Mouse (Mus musculus): ENCODE results near the gene Dnlz. TPM values are rescaled to one million over a fixed set of nuclear protein-coding genes. Genes with fewer than 3 reads are reported as not detected.

The Dnlz gene
- polyA plus RNA-seq, 1 experiment from 2014 or later = 24.7 TPM

DNA sequence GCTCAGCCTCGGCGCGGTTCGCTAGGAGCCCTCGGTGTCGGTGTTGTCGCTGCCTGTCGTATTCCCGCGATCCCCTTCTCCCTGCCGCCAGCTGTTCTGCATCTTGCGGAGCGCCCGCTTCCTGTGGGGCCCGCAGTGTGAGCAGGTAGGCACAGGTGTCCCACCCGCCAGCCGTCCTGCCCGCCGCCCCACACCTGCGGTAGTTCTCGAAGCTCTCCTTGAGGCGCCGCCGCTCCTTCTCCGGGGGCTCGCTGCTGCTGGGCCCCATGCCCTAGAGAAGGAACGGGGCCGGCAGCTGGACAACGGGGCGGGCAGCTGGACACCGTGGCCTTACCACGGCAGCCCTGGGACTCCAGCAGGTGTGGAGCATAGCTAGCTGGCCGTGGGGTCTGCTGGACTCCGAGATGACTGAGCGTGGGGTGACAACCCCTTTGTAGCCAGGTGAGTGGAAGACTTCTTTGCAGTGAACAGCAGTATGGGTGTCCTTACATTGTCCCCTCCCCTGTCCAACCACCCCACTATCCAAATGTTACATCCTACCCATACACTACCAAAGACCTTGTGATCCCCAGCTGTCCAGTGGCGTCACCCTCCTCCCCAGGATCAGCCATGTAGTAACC lies 491 bp upstream of the Dnlz start:
- Histone ChIP-seq H3K27ac (ENCODE audit: low read length) (peak overlapping the region; percentile 68), H3K4me1 (replicated peaks; ENCODE audit: control insufficient read depth, insufficient read depth, low read length) (peaks cover 26% of the 10 kb centered on the region), H3K9ac (ENCODE audit: low read length) (peak overlapping the region; percentile 88), H3K27me3 (ENCODE audit: control insufficient read depth, insufficient read depth, low read depth, low read length) (no peaks in the 10 kb centered on the region), H3K4me2 (ENCODE audit: low read depth, low read length) (peak overlapping the region; percentile 98), H3K36me3 (ENCODE audit: control insufficient read depth, insufficient read depth, low read length) (peaks cover 5% of the 10 kb centered on the region; the same call in 1 of the 2 replicates), H3K4me3 (ENCODE audit: low read length) (peak overlapping the region; percentile 90), H3K9me3 (ENCODE audit: control insufficient read depth, low read length) (no peaks in the 10 kb centered on the region)
- peak; percentile 20 for ATAC-seq (ENCODE audit: low read depth)
- WGBS = 4% methylated on average over 36 of the region's 36 CpGs

DNA sequence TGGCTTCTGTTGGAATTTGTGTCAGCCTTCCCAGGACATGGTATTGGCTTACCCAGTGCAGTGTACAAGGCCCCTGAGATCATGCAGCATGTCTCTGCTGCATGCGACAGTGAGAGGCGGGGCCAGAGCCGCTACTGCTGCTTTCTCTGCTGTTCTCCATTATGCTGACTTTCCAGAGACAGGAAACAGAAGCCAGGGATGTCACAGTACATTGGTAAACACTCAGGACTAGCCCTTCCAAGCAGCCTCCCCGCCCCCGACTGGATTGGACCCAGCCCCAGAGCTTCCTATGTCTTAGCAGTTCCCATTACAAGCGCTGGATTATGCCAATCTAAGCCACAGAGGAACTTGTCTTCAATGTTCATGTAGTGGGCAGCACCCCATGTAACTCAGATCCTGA lies 3.7 kb downstream of the Dnlz start:
- ATAC-seq (ENCODE audit: low read depth) = peak; percentile 57

DNA sequence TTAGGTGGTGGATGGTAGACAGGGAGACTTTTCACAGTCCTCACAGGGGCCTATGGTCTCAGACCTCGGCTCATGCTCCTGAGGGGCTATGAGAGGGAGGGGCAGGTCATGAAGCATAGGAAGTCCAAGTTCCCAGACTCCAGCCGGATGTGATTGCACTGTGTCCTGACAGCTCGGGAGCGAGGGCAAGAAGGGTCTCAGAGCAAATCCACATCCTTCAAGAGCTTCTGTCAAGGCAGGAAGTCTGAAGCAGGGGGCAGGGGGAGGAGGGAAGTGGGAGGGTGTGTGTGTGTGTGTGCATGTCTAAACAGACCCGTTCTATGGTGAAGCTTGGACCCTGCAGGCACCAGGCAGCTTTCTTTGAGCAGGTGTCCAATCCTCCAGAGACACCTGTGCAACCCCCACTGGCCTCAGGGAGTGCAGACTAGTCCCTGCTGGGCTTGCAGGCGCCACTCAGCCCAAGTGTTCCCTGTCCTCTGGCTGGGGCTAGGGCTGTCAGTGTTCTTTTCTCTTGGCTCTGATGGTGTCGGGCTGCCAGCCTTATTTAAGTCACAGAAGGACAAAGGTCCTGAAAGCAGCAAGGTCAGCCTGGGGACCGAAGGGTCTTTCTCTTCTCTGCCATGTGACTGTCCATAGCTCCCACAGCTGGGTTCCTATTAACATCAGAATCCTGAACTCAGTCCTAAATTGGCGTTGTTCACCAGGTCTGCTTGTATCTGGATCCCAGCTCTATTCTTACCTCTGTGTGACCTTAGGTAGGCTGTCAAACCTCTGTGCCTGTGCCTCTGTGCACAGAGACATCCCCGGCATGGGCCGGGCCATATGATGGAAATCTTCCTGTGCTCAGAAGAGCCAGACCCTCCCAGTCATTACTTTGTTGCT lies 9.1 kb downstream of the Dnlz start:
- H3K4me3 ChIP-seq (ENCODE audit: low read length) = no peak overlapping the region
- H3K4me2 ChIP-seq (ENCODE audit: low read depth, low read length) = peak overlapping the region; percentile 20; the same call in 1 of the 2 replicates
- WGBS = 44% methylated on average over 11 of the region's 11 CpGs
- peak; percentile 44 for ATAC-seq (ENCODE audit: low read depth)
- H3K27ac ChIP-seq (ENCODE audit: low read length) = peak overlapping the region; percentile 74
- H3K36me3 ChIP-seq (ENCODE audit: control insufficient read depth, insufficient read depth, low read length) = peaks cover 23% of the 10 kb centered on the region
- no peaks in the 10 kb centered on the region for H3K27me3 ChIP-seq (ENCODE audit: control insufficient read depth, insufficient read depth, low read depth, low read length)
- peak overlapping the region; percentile 32; the same call in 1 of the 2 replicates for H3K9ac ChIP-seq (ENCODE audit: low read length)
- no peaks in the 10 kb centered on the region for H3K9me3 ChIP-seq (ENCODE audit: control insufficient read depth, low read length)
- peaks cover 27% of the 10 kb centered on the region for H3K4me1 ChIP-seq (replicated peaks; ENCODE audit: control insufficient read depth, insufficient read depth, low read length)

More for the DNA sequence above, 3.7 kb downstream of the Dnlz start:
- peak overlapping the region; percentile 27; the same call in 1 of the 2 replicates for H3K9ac ChIP-seq (ENCODE audit: low read length)
- no peaks in the 10 kb centered on the region for H3K27me3 ChIP-seq (ENCODE audit: control insufficient read depth, insufficient read depth, low read depth, low read length)
- H3K27ac ChIP-seq (ENCODE audit: low read length) = peak overlapping the region; percentile 72
- H3K4me3 ChIP-seq (ENCODE audit: low read length) = no peak overlapping the region
- WGBS = 35% methylated on average over 6 of the region's 6 CpGs
- no peaks in the 10 kb centered on the region for H3K9me3 ChIP-seq (ENCODE audit: control insufficient read depth, low read length)
- peaks cover 27% of the 10 kb centered on the region for H3K4me1 ChIP-seq (replicated peaks; ENCODE audit: control insufficient read depth, insufficient read depth, low read length)
- H3K36me3 ChIP-seq (ENCODE audit: control insufficient read depth, insufficient read depth, low read length) = peaks cover 21% of the 10 kb centered on the region
- no peak overlapping the region for H3K4me2 ChIP-seq (ENCODE audit: low read depth, low read length)

DNA sequence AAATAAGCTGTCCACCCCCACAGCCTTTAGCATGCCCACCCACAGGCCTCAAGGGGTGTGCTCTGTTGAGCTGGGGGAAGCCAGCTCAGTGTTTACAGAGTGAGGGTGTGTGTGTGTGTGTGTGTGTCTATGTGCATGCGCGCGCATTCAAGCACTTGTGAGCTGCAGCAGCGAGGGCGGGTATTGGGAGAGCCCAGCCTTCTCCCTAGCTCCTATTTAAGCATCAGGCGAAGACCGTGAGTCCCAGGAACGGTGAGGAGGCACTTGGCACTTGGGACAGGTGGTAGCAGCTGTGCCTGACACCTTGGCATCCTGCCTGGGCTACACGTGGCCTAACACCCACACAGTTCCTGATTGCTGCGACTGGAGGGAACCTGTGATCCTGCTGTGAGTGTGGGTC lies 9.9 kb downstream of the Dnlz start:
- H3K36me3 ChIP-seq (ENCODE audit: control insufficient read depth, insufficient read depth, low read length) = peaks cover 23% of the 10 kb centered on the region
- H3K9ac ChIP-seq (ENCODE audit: low read length) = no peak overlapping the region
- H3K4me2 ChIP-seq (ENCODE audit: low read depth, low read length) = no peak overlapping the region
- peak overlapping the region; percentile 74 for H3K27ac ChIP-seq (ENCODE audit: low read length)
- no peaks in the 10 kb centered on the region for H3K9me3 ChIP-seq (ENCODE audit: control insufficient read depth, low read length)
- ATAC-seq (ENCODE audit: low read depth) = peak; percentile 85
- WGBS = 24% methylated on average over 10 of the region's 10 CpGs
- H3K4me1 ChIP-seq (replicated peaks; ENCODE audit: control insufficient read depth, insufficient read depth, low read length) = peaks cover 27% of the 10 kb centered on the region
- no peak overlapping the region for H3K4me3 ChIP-seq (ENCODE audit: low read length)
- no peaks in the 10 kb centered on the region for H3K27me3 ChIP-seq (ENCODE audit: control insufficient read depth, insufficient read depth, low read depth, low read length)

DNA sequence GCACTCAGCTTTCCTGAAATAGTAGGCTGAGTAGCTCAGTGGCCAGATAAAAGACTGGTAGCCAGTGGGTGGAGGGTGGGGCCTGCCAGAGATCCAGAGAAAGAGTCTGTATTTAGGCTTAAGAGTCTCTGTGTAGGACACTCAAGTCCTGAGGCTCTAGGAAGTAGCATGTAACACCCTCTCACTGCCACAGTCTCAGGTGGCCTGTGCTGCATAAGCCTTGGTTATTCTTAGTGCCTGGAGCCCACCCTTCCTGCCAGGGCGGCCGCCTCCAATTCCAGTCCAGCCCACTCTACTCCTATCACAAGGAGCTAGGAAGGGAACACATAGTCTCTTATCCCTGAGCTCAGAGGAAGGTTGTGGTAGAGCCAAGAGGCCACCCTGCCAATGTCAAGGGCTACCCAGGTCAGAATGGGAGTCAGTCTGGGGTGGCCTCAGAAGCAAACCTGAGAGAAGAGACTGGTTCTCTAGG lies 10.4 kb downstream of the Dnlz start:
- Histone ChIP-seq H3K27me3 (ENCODE audit: control insufficient read depth, insufficient read depth, low read depth, low read length) (no peaks in the 10 kb centered on the region), H3K9ac (ENCODE audit: low read length) (peak overlapping the region; percentile 49), H3K4me3 (ENCODE audit: low read length) (no peak overlapping the region), H3K27ac (ENCODE audit: low read length) (peak overlapping the region; percentile 74), H3K36me3 (ENCODE audit: control insufficient read depth, insufficient read depth, low read length) (peaks cover 23% of the 10 kb centered on the region), H3K4me2 (ENCODE audit: low read depth, low read length) (no peak overlapping the region), H3K4me1 (replicated peaks; ENCODE audit: control insufficient read depth, insufficient read depth, low read length) (peaks cover 27% of the 10 kb centered on the region), H3K9me3 (ENCODE audit: control insufficient read depth, low read length) (no peaks in the 10 kb centered on the region)
- ATAC-seq (ENCODE audit: low read depth) = peak; percentile 57
- WGBS = 37% methylated on average over 2 of the region's 2 CpGs

DNA sequence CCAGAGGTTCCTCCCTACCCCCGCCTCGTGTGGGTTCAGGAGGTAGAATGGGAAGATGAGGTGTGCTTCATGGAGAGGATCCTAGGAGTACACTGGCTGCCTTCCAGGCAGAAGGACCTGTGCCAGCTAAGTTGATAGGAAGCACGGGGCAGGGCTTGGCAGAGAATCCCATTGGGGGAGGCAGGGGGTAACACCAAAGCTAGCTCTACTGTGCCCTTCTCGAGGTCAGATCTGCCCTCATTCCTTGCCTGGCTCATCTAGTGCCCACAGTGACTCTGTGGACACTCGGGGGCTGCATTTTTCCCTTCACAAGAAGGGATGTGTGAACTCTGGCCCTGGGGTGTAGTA lies 12.7 kb downstream of the Dnlz start:
- 76% methylated on average over 5 of the region's 5 CpGs for WGBS
- no peaks in the 10 kb centered on the region for H3K9me3 ChIP-seq (ENCODE audit: control insufficient read depth, low read length)
- H3K9ac ChIP-seq (ENCODE audit: low read length) = no peak overlapping the region
- no peak overlapping the region for H3K4me3 ChIP-seq (ENCODE audit: low read length)
- H3K4me1 ChIP-seq (replicated peaks; ENCODE audit: control insufficient read depth, insufficient read depth, low read length) = peaks cover 27% of the 10 kb centered on the region
- ATAC-seq (ENCODE audit: low read depth) = no peak
- H3K27ac ChIP-seq (ENCODE audit: low read length) = no peak overlapping the region
- peaks cover 10% of the 10 kb centered on the region; the same call in 1 of the 2 replicates for H3K36me3 ChIP-seq (ENCODE audit: control insufficient read depth, insufficient read depth, low read length)
- no peaks in the 10 kb centered on the region for H3K27me3 ChIP-seq (ENCODE audit: control insufficient read depth, insufficient read depth, low read depth, low read length)
- no peak overlapping the region for H3K4me2 ChIP-seq (ENCODE audit: low read depth, low read length)

DNA sequence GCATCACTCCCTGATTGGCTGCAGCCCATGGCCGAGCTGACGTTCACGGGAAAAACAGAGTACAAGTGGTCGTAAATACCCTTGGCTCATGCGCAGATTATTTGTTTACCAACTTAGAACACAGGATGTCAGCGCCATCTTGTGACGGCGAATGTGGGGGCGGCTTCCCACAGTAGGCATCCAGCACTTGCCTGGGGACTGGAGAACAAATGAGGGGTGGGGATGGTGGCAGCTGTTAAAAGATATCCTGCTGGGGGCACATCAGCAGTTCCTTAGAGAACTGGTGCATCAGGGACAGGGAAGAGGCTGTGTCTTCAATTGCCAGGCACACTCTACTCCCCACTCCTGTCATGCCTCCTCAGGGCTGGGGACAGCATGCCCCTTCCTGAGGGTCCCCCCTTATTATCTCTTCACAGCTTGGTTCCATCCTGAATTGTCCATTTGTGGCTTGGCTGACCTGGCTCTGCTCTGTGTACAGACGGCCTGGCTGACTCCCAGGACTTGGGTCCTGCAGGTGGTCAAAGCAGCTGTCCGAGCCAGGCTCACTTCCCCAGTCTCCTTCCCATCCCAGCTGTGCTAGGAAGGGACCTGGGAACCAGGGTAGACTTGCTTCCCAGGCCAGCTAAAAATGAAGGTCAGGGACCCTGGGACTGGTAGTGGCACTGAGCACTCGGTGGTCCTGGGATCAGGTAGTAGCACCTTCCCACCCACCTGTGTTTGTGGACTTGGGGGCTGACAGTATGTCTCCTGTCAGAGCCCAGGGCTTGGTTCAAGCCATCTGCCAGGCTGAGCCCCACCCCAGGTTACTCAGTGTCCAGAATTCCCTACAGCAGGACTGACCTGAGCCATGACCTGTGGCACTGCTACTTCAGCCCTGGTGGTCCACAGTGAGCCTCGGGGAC lies 13.4 kb downstream of the Dnlz start:
- H3K4me3 ChIP-seq (ENCODE audit: low read length) = no peak overlapping the region
- ATAC-seq (ENCODE audit: low read depth) = no peak
- no peaks in the 10 kb centered on the region for H3K9me3 ChIP-seq (ENCODE audit: control insufficient read depth, low read length)
- H3K27me3 ChIP-seq (ENCODE audit: control insufficient read depth, insufficient read depth, low read depth, low read length) = no peaks in the 10 kb centered on the region
- H3K36me3 ChIP-seq (ENCODE audit: control insufficient read depth, insufficient read depth, low read length) = peaks cover 10% of the 10 kb centered on the region; the same call in 1 of the 2 replicates
- H3K27ac ChIP-seq (ENCODE audit: low read length) = no peak overlapping the region
- no peak overlapping the region for H3K4me2 ChIP-seq (ENCODE audit: low read depth, low read length)
- H3K4me1 ChIP-seq (replicated peaks; ENCODE audit: control insufficient read depth, insufficient read depth, low read length) = peaks cover 27% of the 10 kb centered on the region
- 84% methylated on average over 8 of the region's 13 CpGs for WGBS
- H3K9ac ChIP-seq (ENCODE audit: low read length) = no peak overlapping the region

DNA sequence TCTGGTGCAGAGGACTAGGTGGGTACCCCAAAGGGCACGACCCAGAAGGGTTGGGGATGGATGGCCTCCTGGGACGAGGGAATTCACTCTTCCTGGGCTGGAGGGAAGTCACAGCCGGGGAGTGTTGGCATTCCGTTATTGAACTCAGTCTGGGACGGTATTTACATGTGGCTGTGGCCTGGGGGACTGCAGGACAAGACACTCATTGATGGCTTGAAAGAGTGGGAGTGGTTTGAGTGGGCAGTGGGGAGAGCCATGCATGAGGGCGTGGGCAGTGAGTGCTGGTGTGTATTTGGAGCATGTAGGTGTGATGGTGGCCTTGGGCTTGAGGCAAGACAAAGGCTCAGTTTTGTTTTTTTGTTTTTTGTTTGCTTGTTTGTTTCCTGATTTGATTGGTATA lies 21.2 kb downstream of the Dnlz start:
- no peak overlapping the region for H3K4me3 ChIP-seq (ENCODE audit: low read length)
- no peaks in the 10 kb centered on the region for H3K9me3 ChIP-seq (ENCODE audit: control insufficient read depth, low read length)
- no peak overlapping the region for H3K4me2 ChIP-seq (ENCODE audit: low read depth, low read length)
- H3K27me3 ChIP-seq (ENCODE audit: control insufficient read depth, insufficient read depth, low read depth, low read length) = no peaks in the 10 kb centered on the region
- H3K27ac ChIP-seq (ENCODE audit: low read length) = no peak overlapping the region
- peaks cover 21% of the 10 kb centered on the region for H3K36me3 ChIP-seq (ENCODE audit: control insufficient read depth, insufficient read depth, low read length)
- ATAC-seq (ENCODE audit: low read depth) = no peak
- H3K4me1 ChIP-seq (replicated peaks; ENCODE audit: control insufficient read depth, insufficient read depth, low read length) = no peaks in the 10 kb centered on the region
- H3K9ac ChIP-seq (ENCODE audit: low read length) = no peak overlapping the region
- 65% methylated on average over 6 of the region's 6 CpGs for WGBS
